Mouse (Mus musculus) heart, embryonic 12.5 days (tissue): ENCODE results near the gene Tiam1. TPM values are rescaled to one million over a fixed set of nuclear protein-coding genes. Genes with fewer than 3 reads are reported as not detected.

Experiments used
- ATAC-seq: fragments of 200-750 bp; cut with Nextera tagmentation; 2 replicates; pipeline ENCODE4 v1.8.0; 2017; ENCODE audit warnings: moderate TSS enrichment, moderate library complexity; ENCODE audit not compliant: insufficient number of reproducible peaks, low FRiP score
- H3K27ac ChIP-seq: fragments of 300-500 bp; sonication (generic); 2 replicates; pipeline ENCODE4 v1.5.1; 2016; ENCODE audit warnings: mild to moderate bottlenecking, moderate library complexity; ENCODE audit not compliant: poor library complexity, severe bottlenecking
- H3K27me3 ChIP-seq: fragments of 300-500 bp; sonication (generic); replicated peaks from 2 replicates; pipeline ENCODE4 v1.6.1; 2016; ENCODE audit warnings: mild to moderate bottlenecking, moderate library complexity
- H3K36me3 ChIP-seq: fragments of 300-500 bp; sonication (generic); 2 replicates; pipeline ENCODE4 v1.6.1; 2016; ENCODE audit warnings: mild to moderate bottlenecking, moderate library complexity
- H3K4me1 ChIP-seq: fragments of 300-500 bp; sonication (generic); replicated peaks from 2 replicates; pipeline ENCODE4 v1.6.1; 2016; ENCODE audit warnings: mild to moderate bottlenecking
- H3K4me2 ChIP-seq: fragments of 300-500 bp; sonication (generic); 2 replicates; pipeline ENCODE4 v1.6.1; 2016; ENCODE audit warnings: mild to moderate bottlenecking, moderate library complexity
- H3K4me3 ChIP-seq: fragments of 300-500 bp; sonication (generic); 2 replicates; pipeline ENCODE4 v1.5.1; 2016; ENCODE audit warnings: mild to moderate bottlenecking
- H3K9ac ChIP-seq: fragments of 300-500 bp; sonication (generic); 2 replicates; pipeline ENCODE4 v1.6.1; 2016; ENCODE audit warnings: mild to moderate bottlenecking, moderate library complexity
- H3K9me3 ChIP-seq: fragments of 300-500 bp; sonication (generic); replicated peaks from 2 replicates; pipeline ENCODE4 v1.6.1; 2016; ENCODE audit warnings: mild to moderate bottlenecking, moderate library complexity
- WGBS: fragments of 180-500 bp; shearing (Covaris S2); methylation state at CpG from one replicate; pipeline ENCODE4 v1.1.7; 2016; 5-methylcytosine and 5-hydroxymethylcytosine counted together
- polyA plus RNA-seq: library from polyadenylated mRNA; unstranded; fragments of >200 nt; fragmentation: Nextera tagmentation; extraction: Ambion mirVana; gene quantifications from 2 replicates; pipeline ENCODE4 v1.2.1, GENCODE M21; 2016

Gene Tiam1
- polyA plus RNA-seq, 1 experiment from 2014 or later = 16.9 TPM

DNA sequence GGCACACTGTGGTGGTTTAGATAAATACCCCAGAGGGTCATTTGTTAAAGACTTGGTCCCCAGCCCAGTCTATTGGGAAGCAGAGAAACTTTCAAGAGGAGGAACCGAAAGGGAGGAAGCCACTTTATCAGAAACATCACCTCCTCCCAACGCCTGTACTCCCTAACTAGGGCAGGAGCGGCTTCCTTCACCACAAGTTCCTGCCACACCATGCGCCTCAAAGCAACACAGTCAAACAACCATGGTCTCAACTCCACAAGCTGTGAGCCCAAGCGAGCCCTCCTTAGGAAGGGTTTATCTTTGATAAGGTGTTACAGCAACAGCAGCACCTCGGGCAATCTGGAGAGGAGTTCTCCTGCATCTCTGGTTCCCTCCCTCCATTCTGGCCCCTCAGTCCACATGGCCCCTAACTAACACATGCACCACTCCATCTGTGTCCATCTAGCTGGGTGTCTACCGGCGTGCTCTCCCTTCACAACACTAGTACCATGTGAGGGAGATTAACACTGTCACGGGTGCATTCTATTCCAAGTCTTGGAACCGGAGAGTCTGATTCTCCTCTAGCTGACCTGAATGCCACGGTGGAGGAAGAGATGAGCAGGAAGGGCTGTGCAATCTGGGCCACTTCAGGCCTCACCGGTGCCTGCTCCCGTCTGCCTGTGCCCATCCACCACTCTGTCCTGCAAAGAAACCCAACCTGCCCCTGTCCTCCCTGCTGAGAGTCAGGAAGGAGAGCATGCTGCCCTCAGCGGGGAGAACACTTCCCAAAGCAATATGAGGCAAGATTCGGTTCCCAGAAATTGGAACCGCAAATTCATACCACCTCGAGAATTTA lies 149.4 kb downstream of the Tiam1 start:
- H3K36me3 ChIP-seq = peaks cover 3% of the 10 kb centered on the region
- 67% methylated on average over 17 of the region's 17 CpGs for WGBS
- H3K4me1 ChIP-seq = peaks cover 40% of the 10 kb centered on the region
- H3K4me3 ChIP-seq = no peak overlapping the region
- H3K27ac ChIP-seq = no peak overlapping the region
- ATAC-seq = no peak
- no peak overlapping the region for H3K9ac ChIP-seq
- H3K9me3 ChIP-seq = peaks cover 6% of the 10 kb centered on the region; the same call in 1 of the 2 replicates
- no peak overlapping the region for H3K4me2 ChIP-seq
- no peaks in the 10 kb centered on the region for H3K27me3 ChIP-seq

DNA sequence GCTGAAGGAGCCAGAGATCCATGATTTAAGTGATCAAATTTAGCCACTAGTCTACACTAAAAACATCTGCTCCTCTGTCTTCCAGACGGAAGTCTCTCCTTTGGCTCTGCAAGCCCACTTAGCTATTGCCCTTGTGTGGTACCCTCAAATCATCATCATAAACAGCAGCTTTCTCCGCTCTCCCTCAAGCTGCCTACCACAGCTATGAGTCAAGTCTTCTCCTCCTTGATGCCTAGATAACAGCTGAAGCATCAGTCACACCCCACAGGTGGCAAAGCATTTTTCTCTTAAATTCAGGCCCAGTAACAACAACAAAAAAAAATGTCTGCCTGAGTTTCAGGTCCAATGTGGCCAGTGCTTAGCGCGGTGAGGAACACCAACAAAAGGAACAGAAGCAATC lies 150.1 kb downstream of the Tiam1 start:
- Histone ChIP-seq H3K4me3 (no peak overlapping the region), H3K27me3 (no peaks in the 10 kb centered on the region), H3K4me1 (peaks cover 40% of the 10 kb centered on the region), H3K27ac (no peak overlapping the region), H3K9me3 (peaks cover 4% of the 10 kb centered on the region; the same call in 1 of the 2 replicates), H3K36me3 (peaks cover 3% of the 10 kb centered on the region), H3K9ac (no peak overlapping the region), H3K4me2 (no peak overlapping the region)
- WGBS = 88% methylated on average over 4 of the region's 4 CpGs
- no peak for ATAC-seq

DNA sequence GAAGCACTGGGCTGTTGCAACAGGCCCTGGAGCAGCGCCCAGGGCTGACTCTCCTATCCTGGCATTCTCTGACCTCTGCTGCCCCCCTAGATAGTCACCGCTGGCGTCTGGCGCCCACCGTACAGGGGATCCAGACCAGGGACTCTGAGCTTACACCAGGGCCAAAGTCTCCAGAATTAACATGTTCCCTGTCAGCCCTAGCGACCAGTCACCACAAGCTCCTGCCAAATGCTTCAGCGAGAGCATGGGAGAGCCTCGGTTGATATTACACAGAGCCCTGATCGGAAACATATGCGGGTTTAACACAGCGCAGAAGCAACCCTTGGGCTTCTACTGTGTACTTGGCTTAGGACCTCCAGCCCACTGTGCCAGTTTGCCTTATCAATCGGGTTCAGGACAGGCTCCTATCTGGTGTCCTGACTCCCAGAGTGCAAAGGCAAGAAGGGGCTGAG lies 151.8 kb downstream of the Tiam1 start:
- 34% methylated on average over 12 of the region's 12 CpGs for WGBS
- Histone ChIP-seq H3K4me2 (no peak overlapping the region), H3K9me3 (peaks cover 4% of the 10 kb centered on the region; the same call in 1 of the 2 replicates), H3K27me3 (no peaks in the 10 kb centered on the region), H3K36me3 (peaks cover 3% of the 10 kb centered on the region), H3K9ac (no peak overlapping the region), H3K4me3 (no peak overlapping the region), H3K4me1 (peaks cover 40% of the 10 kb centered on the region), H3K27ac (peak overlapping the region; percentile 48)
- ATAC-seq = peak; percentile 83; the same call in 1 of the 2 replicates

DNA sequence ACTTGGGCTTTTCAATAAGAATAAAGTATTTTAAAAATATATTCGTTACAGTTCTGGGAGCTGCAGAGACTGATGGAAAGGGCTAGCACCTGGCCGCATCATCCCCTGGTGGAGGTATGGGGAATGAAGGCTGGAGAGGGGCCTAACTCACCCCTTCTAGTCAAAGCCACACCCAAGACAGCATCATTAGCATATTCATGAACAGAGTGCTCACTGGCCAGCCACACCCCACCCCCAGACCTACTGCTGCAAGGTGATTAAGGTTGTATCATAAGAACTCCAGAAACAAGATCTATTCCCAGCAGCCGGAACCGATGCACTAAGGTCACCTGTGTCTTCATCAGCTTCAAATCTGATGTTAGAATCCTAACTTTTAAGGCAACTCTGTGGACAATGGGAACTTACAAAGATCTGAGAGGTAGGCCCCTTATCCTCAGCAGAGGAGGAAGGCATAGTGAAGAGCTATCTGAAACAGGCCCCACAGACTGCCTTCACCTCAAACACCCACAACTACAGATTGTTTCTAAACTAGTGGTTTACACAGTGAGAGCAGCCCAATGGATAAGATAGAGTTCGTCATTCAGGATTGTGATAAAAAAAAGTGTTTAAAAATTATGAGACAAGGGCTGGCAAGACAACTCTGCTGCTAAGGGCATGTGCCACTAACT lies 153.1 kb downstream of the Tiam1 start:
- Histone ChIP-seq H3K4me1 (peaks cover 53% of the 10 kb centered on the region), H3K27ac (no peak overlapping the region), H3K4me3 (no peak overlapping the region), H3K9ac (no peak overlapping the region), H3K4me2 (no peak overlapping the region), H3K27me3 (no peaks in the 10 kb centered on the region), H3K9me3 (no peaks in the 10 kb centered on the region), H3K36me3 (no peaks in the 10 kb centered on the region)
- no peak for ATAC-seq
- 73% methylated on average over 5 of the region's 5 CpGs for WGBS

DNA sequence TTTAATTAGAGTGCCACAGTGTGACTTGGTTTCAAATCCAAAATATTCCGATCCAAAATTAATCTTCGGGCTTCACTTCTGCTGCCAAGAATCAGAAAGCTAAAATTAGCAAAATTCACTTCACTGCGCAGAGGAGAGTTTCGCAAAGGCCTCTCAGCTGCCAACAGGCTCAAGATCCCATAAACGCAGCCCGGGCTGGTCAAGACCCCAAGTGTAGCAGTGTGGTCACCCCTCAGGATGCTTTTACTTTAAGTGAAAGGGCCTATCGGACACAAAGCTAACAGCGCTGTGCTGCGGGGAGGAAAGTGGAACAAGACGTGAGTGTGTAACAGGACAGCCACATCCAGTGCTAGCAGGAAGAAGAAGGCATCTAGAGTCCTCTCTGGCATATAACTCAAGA lies 153.8 kb downstream of the Tiam1 start:
- Histone ChIP-seq H3K36me3 (no peaks in the 10 kb centered on the region), H3K4me3 (no peak overlapping the region), H3K27me3 (no peaks in the 10 kb centered on the region), H3K9ac (no peak overlapping the region), H3K9me3 (no peaks in the 10 kb centered on the region), H3K27ac (no peak overlapping the region), H3K4me1 (peaks cover 55% of the 10 kb centered on the region), H3K4me2 (no peak overlapping the region)
- 86% methylated on average over 10 of the region's 10 CpGs for WGBS
- no peak for ATAC-seq

DNA sequence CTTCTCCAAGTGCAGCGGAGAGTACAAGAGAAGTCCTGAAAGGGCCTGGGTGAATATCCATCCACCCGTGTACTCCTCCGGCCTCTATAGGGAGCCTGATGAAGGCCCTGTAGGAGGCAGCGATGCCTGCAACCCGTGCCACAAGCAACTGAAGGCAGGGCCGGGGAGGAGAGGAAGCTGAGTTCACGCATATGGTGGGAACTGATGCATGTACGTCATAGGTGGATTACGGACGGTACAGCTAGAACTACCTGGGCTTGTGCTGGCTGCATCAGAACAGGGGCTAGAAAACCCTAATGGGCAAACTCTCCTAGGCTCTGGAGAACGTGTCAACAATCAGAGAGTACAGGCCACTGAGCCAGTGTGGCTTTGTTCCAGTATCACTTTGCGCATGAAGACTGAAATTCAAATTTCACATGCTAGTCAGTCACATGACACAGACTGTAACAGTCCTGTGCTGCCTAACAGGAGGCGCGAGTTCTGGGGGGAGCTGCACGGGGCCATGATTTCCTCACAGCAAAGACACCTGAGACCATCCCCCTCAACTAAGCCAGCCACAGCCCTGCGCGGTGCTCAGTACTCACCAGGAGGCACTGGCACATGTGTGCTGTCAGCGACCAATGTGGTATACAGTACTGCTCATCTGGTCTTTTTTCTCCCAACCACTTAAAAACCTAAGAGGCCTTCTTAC lies 156.8 kb downstream of the Tiam1 start:
- no peak overlapping the region for H3K4me3 ChIP-seq
- WGBS = 86% methylated on average over 18 of the region's 18 CpGs
- H3K9ac ChIP-seq = no peak overlapping the region
- 0 out of 2 replicates have a peak overlapping the region, but pooled peaks have one; percentile 24 for H3K27ac ChIP-seq
- peaks cover 31% of the 10 kb centered on the region for H3K4me1 ChIP-seq
- H3K9me3 ChIP-seq = no peaks in the 10 kb centered on the region
- H3K36me3 ChIP-seq = no peaks in the 10 kb centered on the region
- H3K27me3 ChIP-seq = no peaks in the 10 kb centered on the region
- ATAC-seq = no peak
- no peak overlapping the region for H3K4me2 ChIP-seq

DNA sequence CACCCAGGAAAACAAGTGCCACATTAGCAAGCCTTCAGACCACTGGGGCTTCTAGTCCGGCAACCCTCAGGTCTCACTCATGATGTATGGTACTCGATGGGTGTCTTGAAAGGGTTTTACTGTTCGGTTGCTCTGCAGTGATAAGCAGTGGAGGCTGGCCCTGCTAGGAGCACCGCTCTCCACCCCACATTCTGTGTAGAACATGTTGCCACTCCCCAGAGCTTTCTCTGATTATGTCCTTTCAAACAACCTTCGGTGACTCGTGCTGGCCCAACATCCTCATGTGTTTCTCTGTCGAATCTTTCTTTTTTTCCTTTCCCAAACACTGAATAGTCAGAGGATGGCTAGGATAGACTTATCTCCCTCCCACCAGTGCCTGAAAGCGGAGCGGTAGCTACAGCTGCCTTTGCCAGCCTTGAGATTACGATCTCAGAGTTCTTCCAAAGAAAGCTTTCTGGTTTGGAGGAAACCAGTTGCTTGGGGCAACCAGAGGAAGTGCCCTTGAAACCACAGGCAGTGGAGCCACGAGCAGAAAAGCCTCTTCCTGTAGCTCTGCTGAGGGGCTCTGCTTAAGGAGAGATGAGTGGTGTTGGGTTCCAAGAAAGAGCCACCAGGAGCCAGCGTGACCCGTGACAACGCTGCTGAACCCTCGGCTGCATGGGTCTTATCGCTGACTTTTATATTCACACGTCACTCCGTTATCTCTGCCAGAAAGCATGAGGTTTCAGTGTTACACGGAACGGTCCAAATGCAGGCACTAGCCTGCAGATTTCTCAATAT lies 157.7 kb downstream of the Tiam1 start:
- Histone ChIP-seq H3K9me3 (no peaks in the 10 kb centered on the region), H3K36me3 (no peaks in the 10 kb centered on the region), H3K9ac (no peak overlapping the region), H3K4me1 (peaks cover 22% of the 10 kb centered on the region), H3K4me3 (no peak overlapping the region), H3K27ac (peak overlapping the region; percentile 24; the same call in 1 of the 2 replicates), H3K4me2 (peak overlapping the region; percentile 1; the same call in 1 of the 2 replicates), H3K27me3 (no peaks in the 10 kb centered on the region)
- ATAC-seq = peak; percentile 49
- 39% methylated on average over 20 of the region's 20 CpGs for WGBS

DNA sequence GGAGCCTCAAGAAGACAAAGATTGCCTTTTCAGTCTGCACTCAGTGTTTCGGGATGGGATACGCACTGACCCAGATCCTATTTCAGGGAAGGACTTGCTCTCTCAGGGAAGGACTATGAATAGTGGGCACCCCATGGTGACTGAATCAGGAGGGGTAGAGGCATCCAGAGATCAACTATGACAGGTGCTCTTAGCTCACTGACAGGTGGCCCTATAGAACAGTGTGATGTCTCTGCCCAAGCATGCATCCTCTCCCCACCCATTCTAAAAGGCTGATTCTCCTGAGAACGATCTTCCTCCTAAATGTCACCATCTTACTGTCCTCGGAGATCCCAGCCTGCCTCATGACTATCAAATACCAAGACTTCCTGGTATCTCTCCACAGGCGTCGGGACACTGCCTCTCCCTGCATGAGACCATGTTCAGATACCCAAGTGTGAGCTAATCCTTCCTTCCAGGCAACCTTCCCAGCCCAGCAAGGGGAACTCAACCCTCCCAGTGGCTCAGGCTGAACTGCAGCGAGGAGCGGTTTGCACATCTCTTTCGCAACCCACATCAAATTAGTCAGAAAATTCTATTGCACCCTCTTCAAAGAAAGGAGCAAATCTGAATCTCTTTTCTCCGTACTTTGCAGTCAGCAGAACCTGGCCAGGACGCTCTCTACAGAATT lies 163.4 kb downstream of the Tiam1 start:
- Histone ChIP-seq H3K4me1 (no peaks in the 10 kb centered on the region; the same call in 1 of the 2 replicates), H3K27ac (no peak overlapping the region), H3K4me2 (no peak overlapping the region), H3K9ac (no peak overlapping the region), H3K36me3 (no peaks in the 10 kb centered on the region), H3K4me3 (no peak overlapping the region), H3K9me3 (no peaks in the 10 kb centered on the region), H3K27me3 (no peaks in the 10 kb centered on the region)
- no peak for ATAC-seq
- WGBS = 77% methylated on average over 11 of the region's 11 CpGs

DNA sequence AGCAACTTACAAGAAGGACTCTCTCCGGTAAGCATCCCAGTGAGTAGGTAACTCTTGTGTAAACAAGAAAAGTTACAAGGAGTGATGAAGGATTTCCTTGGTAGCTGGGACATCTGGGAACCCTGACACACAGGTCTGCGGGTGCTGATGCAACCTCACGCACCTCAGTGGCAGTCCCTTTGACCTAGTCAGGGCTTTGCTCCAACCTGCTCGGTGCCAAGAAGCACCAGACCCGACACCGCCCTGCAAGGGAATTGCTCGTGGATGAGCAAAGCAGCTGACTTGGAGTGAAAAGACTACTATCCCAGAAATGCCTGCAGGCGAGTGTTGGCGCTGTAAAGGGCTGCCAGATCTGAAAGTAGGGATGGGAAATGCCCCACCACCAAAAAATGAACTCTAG lies 168.1 kb downstream of the Tiam1 start:
- no peaks in the 10 kb centered on the region for H3K36me3 ChIP-seq
- no peaks in the 10 kb centered on the region for H3K27me3 ChIP-seq
- no peak overlapping the region for H3K4me2 ChIP-seq
- no peak overlapping the region for H3K9ac ChIP-seq
- no peak for ATAC-seq
- H3K4me1 ChIP-seq = peaks cover 4% of the 10 kb centered on the region; the same call in 1 of the 2 replicates
- H3K27ac ChIP-seq = no peak overlapping the region
- WGBS = 83% methylated on average over 9 of the region's 9 CpGs
- no peak overlapping the region for H3K4me3 ChIP-seq
- H3K9me3 ChIP-seq = no peaks in the 10 kb centered on the region
